Mouse (Mus musculus) CD8-positive naive resting alpha-beta T cell, adult 2 months (primary cell): Measurements from ENCODE around the gene Parp1.
"Not testable (repeated sequence)": the region's sequence is repeated elsewhere in the genome, so short reads cannot be mapped to it uniquely, and the experiment has no call there.

Source experiments
- DNase-seq, 2 experiments: peaks; one replicate each; pipeline ENCODE4 v3.0.0; 2022; ENCODE audit warnings: low read depth in 2 of 2, low spot score in 2 of 2

Parp1 gene

GRCm38 (mm10) chr1:180559454-180559853 lies 9.3 kb upstream of the Parp1 start:
- DNase-seq: no peak

- DNase-seq: no peak
Measured at GRCm38 (mm10) chr1:180561187-180561586, 7.5 kb upstream of the Parp1 start.

- no peak for DNase-seq
Measured at GRCm38 (mm10) chr1:180564885-180565284, 3.8 kb upstream of the Parp1 start.

GRCm38 (mm10) chr1:180567761-180568160 lies 963 bp upstream of the Parp1 start:
- no peak for DNase-seq

GRCm38 (mm10) chr1:180568248-180568647 lies 476 bp upstream of the Parp1 start:
- no peak for DNase-seq

- no peak for DNase-seq
Measured at GRCm38 (mm10) chr1:180569453-180569852, 729 bp downstream of the Parp1 start.

- no peak for DNase-seq
Measured at GRCm38 (mm10) chr1:180570181-180570580, 1.5 kb downstream of the Parp1 start.

GRCm38 (mm10) chr1:180571018-180571589 lies 2.4 kb downstream of the Parp1 start:
- no peak for DNase-seq

- not testable (repeated sequence) for DNase-seq
Measured at GRCm38 (mm10) chr1:180571721-180572120, 3.0 kb downstream of the Parp1 start.

GRCm38 (mm10) chr1:180572154-180572553 lies 3.4 kb downstream of the Parp1 start:
- no peak for DNase-seq

GRCm38 (mm10) chr1:180576524-180576923 lies 7.8 kb downstream of the Parp1 start:
- DNase-seq: no peak

GRCm38 (mm10) chr1:180577837-180578236 lies 9.1 kb downstream of the Parp1 start:
- no peak for DNase-seq

GRCm38 (mm10) chr1:180587792-180588442 lies 19.2 kb downstream of the Parp1 start:
- DNase-seq: no peak

- DNase-seq: no peak
Measured at GRCm38 (mm10) chr1:180600578-180600977, 31.9 kb downstream of the Parp1 start.

GRCm38 (mm10) chr1:180601806-180602205 lies 33.1 kb downstream of the Parp1 start:
- DNase-seq: no peak

GRCm38 (mm10) chr1:180604579-180604978 lies 35.9 kb downstream of the Parp1 start:
- no peak for DNase-seq

- DNase-seq: no peak
Measured at GRCm38 (mm10) chr1:180606106-180606505, 37.4 kb downstream of the Parp1 start.

GRCm38 (mm10) chr1:180606796-180607577 lies 38.3 kb downstream of the Parp1 start:
- DNase-seq: no peak

GRCm38 (mm10) chr1:180607578-180607879 lies 38.8 kb downstream of the Parp1 start:
- no peak for DNase-seq

- not testable (repeated sequence) for DNase-seq
Measured at GRCm38 (mm10) chr1:180611842-180612241, 43.1 kb downstream of the Parp1 start.

- DNase-seq: no peak
Measured at GRCm38 (mm10) chr1:180616762-180617161, 48.0 kb downstream of the Parp1 start.

- no peak for DNase-seq
Measured at GRCm38 (mm10) chr1:180622389-180622788, 53.7 kb downstream of the Parp1 start.
